Mouse (Mus musculus) olfactory bulb, adult 2 months (tissue): Measurements from ENCODE around the gene Chga.

Source experiments
- CTCF ChIP-seq: fragments of 200-500 bp; IDR thresholded peaks from 2 replicates; pipeline ENCODE4 v1.5.1; 2012; ENCODE audit warnings: low read depth, mild to moderate bottlenecking, low read length, moderate library complexity; ENCODE audit not compliant: insufficient read depth
- POLR2A ChIP-seq: fragments of 200-500 bp; IDR thresholded peaks from 2 replicates; pipeline ENCODE4 v1.6.1; 2012; ENCODE audit warnings: mild to moderate bottlenecking, low read depth, low read length, moderate library complexity; ENCODE audit not compliant: insufficient read depth

GRCm38 (mm10) chr12:102607808-102608517 lies 53.2 kb downstream of the Chga start:
- TF ChIP-seq CTCF (no peak), POLR2A (no peak)
